9 mouse cellular contexts compared by ENCODE assay signal in the genomic region with DNA sequence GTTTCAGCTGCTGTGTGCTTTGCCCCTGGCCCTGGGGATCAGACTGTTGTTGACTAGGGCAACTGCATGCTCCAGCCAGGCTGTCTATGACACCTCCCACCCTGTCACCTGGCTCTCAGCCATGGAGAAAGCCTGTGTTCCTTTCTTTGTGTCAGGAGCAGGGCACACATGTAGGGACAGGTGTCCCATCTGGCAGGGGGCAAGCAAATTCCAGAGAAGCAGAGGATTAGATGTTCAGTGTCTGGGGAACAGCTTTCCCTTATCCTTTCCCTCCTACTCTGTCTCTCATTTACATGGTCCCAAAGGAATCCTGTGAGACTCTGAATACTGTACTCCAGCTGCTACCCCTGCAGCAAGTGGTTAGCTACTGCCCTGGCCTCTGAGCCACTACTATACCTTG.
DNase-seq lines count a peak whose midpoint lies in the region; ATAC-seq lines count a peak whose summit lies in the region.
"Had no signal": no experiment of that assay in that cellular context is flagged by ENCODE, and none has a peak within 500 bp of the region (broad histone marks: within the 10 kb centered on the region; RNA-seq: fewer than 3 reads in every experiment).

No protein-coding gene starts in this region.

- H3K36me3 ChIP-seq in hindbrain, embryonic 14.5 days (replicated peaks; ENCODE audit: control insufficient read depth, insufficient read depth): no peaks in the 10 kb centered on the region
- H3K36me3 ChIP-seq in midbrain, embryonic 14.5 days (ENCODE audit: control insufficient read depth, insufficient read depth, low read length): no peaks in the 10 kb centered on the region

- no peak overlapping the region for H3K9ac ChIP-seq in hindbrain, embryonic 14.5 days
- H3K9ac ChIP-seq in midbrain, embryonic 14.5 days (replicated peaks; ENCODE audit: low read length): no peak overlapping the region

- H3K27me3 ChIP-seq in hindbrain, embryonic 14.5 days (ENCODE audit: control insufficient read depth, insufficient read depth, low read length): no peaks in the 10 kb centered on the region
- H3K27me3 ChIP-seq in midbrain, embryonic 14.5 days (ENCODE audit: control insufficient read depth, insufficient read depth, low read length): no peaks in the 10 kb centered on the region

- ATAC-seq in hindbrain, embryonic 14.5 days (ENCODE audit: low FRiP score): peak; percentile 34; the same call in 1 of the 2 replicates
- ATAC-seq in midbrain, embryonic 14.5 days (ENCODE audit: low FRiP score, low TSS enrichment): peak; percentile 69
- no peak for ATAC-seq in megakaryocyte, adult 5-6 weeks (ENCODE audit: poor library complexity, severe bottlenecking)
- no peak for ATAC-seq in granulocyte monocyte progenitor cell, adult 5-6 weeks (replicated peaks; ENCODE audit: poor library complexity, severe bottlenecking)

- peak; percentile 4 to 7 for DNase-seq in kidney, postnatal 4 days
- no peak for DNase-seq in kidney, adult 9 months
- DNase-seq in fat pad, adult 2 months (ENCODE audit: extremely low read depth, low read depth, low spot score): peak; percentile 50
- DNase-seq in hindbrain, embryonic 14.5 days (ENCODE audit: low spot score): no peak
- peak; percentile 44 for DNase-seq in midbrain, embryonic 14.5 days
- DNase-seq in frontal cortex, postnatal 36 days (ENCODE audit: low spot score in 2 of 2): no peak
- DNase-seq: spleen, adult 18-20 months had no signal

- H3K27ac ChIP-seq in hindbrain, embryonic 14.5 days: no peak overlapping the region
- no peak overlapping the region; the same call in 1 of the 2 replicates for H3K27ac ChIP-seq in midbrain, embryonic 14.5 days (replicated peaks; ENCODE audit: low read depth, low read length)

- H3K4me3 ChIP-seq in hindbrain, embryonic 14.5 days (replicated peaks; ENCODE audit: low read length): no peak overlapping the region
- no peak overlapping the region for H3K4me3 ChIP-seq in midbrain, embryonic 14.5 days (replicated peaks; ENCODE audit: low read depth, low read length)

- H3K4me1 ChIP-seq in hindbrain, embryonic 14.5 days (replicated peaks; ENCODE audit: control insufficient read depth, insufficient read depth, low read length): peaks cover 15% of the 10 kb centered on the region
- peaks cover 11% of the 10 kb centered on the region for H3K4me1 ChIP-seq in midbrain, embryonic 14.5 days (ENCODE audit: control insufficient read depth, insufficient read depth, low read length)

- H3K9me3 ChIP-seq in hindbrain, embryonic 14.5 days (ENCODE audit: control insufficient read depth, low read length): no peaks in the 10 kb centered on the region
- H3K9me3 ChIP-seq in midbrain, embryonic 14.5 days (ENCODE audit: control insufficient read depth, low read length): no peaks in the 10 kb centered on the region

- H3K4me2 ChIP-seq in hindbrain, embryonic 14.5 days (replicated peaks): no peak overlapping the region
- no peak overlapping the region for H3K4me2 ChIP-seq in midbrain, embryonic 14.5 days (ENCODE audit: low read length)

Comparison
In these comparisons a context has a peak if more than half of its experiments do, and no peak if none do; other contexts are left out.
1. DNase-seq: peak in kidney, postnatal 4 days (2 of 2), fat pad, adult 2 months (single experiment) and midbrain, embryonic 14.5 days (single experiment); none in kidney, adult 9 months (single experiment), hindbrain, embryonic 14.5 days (single experiment) and frontal cortex, postnatal 36 days (0 of 2).
2. ATAC-seq: peak in hindbrain, embryonic 14.5 days (single experiment) and midbrain, embryonic 14.5 days (single experiment); none in megakaryocyte, adult 5-6 weeks (single experiment) and granulocyte monocyte progenitor cell, adult 5-6 weeks (single experiment).